Mouse (Mus musculus) forebrain, embryonic 11.5 days (tissue): ENCODE results near the gene Lysmd2. TPM values are rescaled to one million over a fixed set of nuclear protein-coding genes. Genes with fewer than 3 reads are reported as not detected.

Experiments
- ATAC-seq: fragments of 200-750 bp; cut with Nextera tagmentation; replicated peaks from 2 replicates; pipeline ENCODE4 v1.8.0; 2017; ENCODE audit warnings: moderate TSS enrichment; ENCODE audit not compliant: low FRiP score
- DNase-seq: peaks from one replicate; pipeline ENCODE4 v3.0.0-alpha.2; 2017; ENCODE audit warnings: low spot score
- H3K27ac ChIP-seq: fragments of 300-500 bp; sonication (generic); 2 replicates; pipeline ENCODE4 v1.5.1; 2014; ENCODE audit warnings: low read depth, low read length
- H3K27me3 ChIP-seq: fragments of 300-500 bp; sonication (generic); 2 replicates; pipeline ENCODE4 v1.6.1; 2014; ENCODE audit warnings: mild to moderate bottlenecking, low read length, mixed read lengths; ENCODE audit not compliant: control insufficient read depth, insufficient read depth
- H3K36me3 ChIP-seq: fragments of 300-500 bp; sonication (generic); 2 replicates; pipeline ENCODE4 v1.6.1; 2014; ENCODE audit warnings: mild to moderate bottlenecking, low read length, moderate library complexity, mixed read lengths; ENCODE audit not compliant: control insufficient read depth, insufficient read depth
- H3K4me1 ChIP-seq: fragments of 300-500 bp; sonication (generic); replicated peaks from 2 replicates; pipeline ENCODE4 v1.6.1; 2014; ENCODE audit warnings: low read length, mixed read lengths; ENCODE audit not compliant: control insufficient read depth, insufficient read depth
- H3K4me2 ChIP-seq: fragments of 300-500 bp; sonication (generic); 2 replicates; pipeline ENCODE4 v1.6.1; 2014; ENCODE audit warnings: low read depth, mild to moderate bottlenecking, low read length, moderate library complexity, mixed read lengths; ENCODE audit not compliant: severe bottlenecking
- H3K4me3 ChIP-seq: fragments of 300-500 bp; sonication (generic); 2 replicates; pipeline ENCODE4 v1.5.1; 2014; ENCODE audit warnings: low read depth, low read length
- H3K9ac ChIP-seq: fragments of 300-500 bp; sonication (generic); 2 replicates; pipeline ENCODE4 v1.6.1; 2014; ENCODE audit warnings: low read length
- H3K9me3 ChIP-seq: fragments of 300-500 bp; sonication (generic); 2 replicates; pipeline ENCODE4 v1.6.1; 2016; ENCODE audit warnings: low read length, mixed read lengths; ENCODE audit not compliant: control insufficient read depth
- WGBS: fragments of 180-500 bp; shearing (Covaris S2); extraction: QIAGEN DNeasy Blood & Tissue Kit; methylation state at CpG from one replicate; pipeline ENCODE4 v1.1.7; 2014; 5-methylcytosine and 5-hydroxymethylcytosine counted together
- polyA plus RNA-seq: library from polyadenylated mRNA; unstranded; fragments of >200 nt; fragmentation: Nextera tagmentation; extraction: Ambion mirVana; gene quantifications from 2 replicates; pipeline ENCODE4 v1.2.1, GENCODE M21; 2014

Gene Lysmd2
- polyA plus RNA-seq, 1 experiment from 2014 or later, result 13.0 TPM

- no peak overlapping the region for H3K27ac ChIP-seq
- no peak overlapping the region for H3K4me3 ChIP-seq
- no peaks in the 10 kb centered on the region for H3K9me3 ChIP-seq
- no peaks in the 10 kb centered on the region for H3K36me3 ChIP-seq
- H3K27me3 ChIP-seq, result no peaks in the 10 kb centered on the region
- no peak overlapping the region for H3K4me2 ChIP-seq
- ATAC-seq (no peak), DNase-seq (no peak)
- H3K9ac ChIP-seq, result no peak overlapping the region
- no peaks in the 10 kb centered on the region for H3K4me1 ChIP-seq
- 84% methylated on average over 4 of the region's 4 CpGs for WGBS
Measured at GRCm38 (mm10) chr9:75679629-75680028, 54.1 kb downstream of the Lysmd2 start.

GRCm38 (mm10) chr9:75680606-75681005, 55.1 kb downstream of the Lysmd2 start:
- Histone ChIP-seq H3K27ac (no peak overlapping the region), H3K9ac (no peak overlapping the region), H3K4me2 (no peak overlapping the region), H3K4me1 (no peaks in the 10 kb centered on the region), H3K36me3 (no peaks in the 10 kb centered on the region), H3K9me3 (no peaks in the 10 kb centered on the region), H3K27me3 (no peaks in the 10 kb centered on the region), H3K4me3 (no peak overlapping the region)
- ATAC-seq, result no peak
- DNase-seq, result no peak
- 89% methylated on average over 5 of the region's 5 CpGs for WGBS

GRCm38 (mm10) chr9:75683426-75684191, 58.1 kb downstream of the Lysmd2 start, which contains the start of gene Scg3:
TSS of gene Scg3 (minus strand) at chr9:75684056.
- peak within 1 kb of the TSS; percentile 52 for H3K4me3 ChIP-seq
- no peaks in the 10 kb centered on the region for H3K36me3 ChIP-seq
- no peaks in the 10 kb centered on the region for H3K9me3 ChIP-seq
- 5% methylated on average over 41 of the region's 42 CpGs for WGBS
- peak within 1 kb of the TSS; percentile 68 for H3K9ac ChIP-seq
- peak; percentile 94 for DNase-seq
- peak within 1 kb of the TSS; percentile 73 for H3K4me2 ChIP-seq
- ATAC-seq, result peak; percentile 100
- H3K27ac ChIP-seq, result peak within 1 kb of the TSS; percentile 53; the same call in 1 of the 2 replicates
- H3K4me1 ChIP-seq, result no peaks in the 10 kb centered on the region
- no peaks in the 10 kb centered on the region for H3K27me3 ChIP-seq

- no peak for DNase-seq
- no peaks in the 10 kb centered on the region for H3K4me1 ChIP-seq
- H3K9me3 ChIP-seq, result no peaks in the 10 kb centered on the region
- no peak overlapping the region for H3K27ac ChIP-seq
- H3K9ac ChIP-seq, result peak overlapping the region; percentile 68
- H3K36me3 ChIP-seq, result no peaks in the 10 kb centered on the region
- peak overlapping the region; percentile 52 for H3K4me3 ChIP-seq
- peak; percentile 0; the same call in 1 of the 2 replicates for ATAC-seq
- WGBS, result 65% methylated on average over 4 of the region's 4 CpGs
- peak overlapping the region; percentile 73 for H3K4me2 ChIP-seq
- H3K27me3 ChIP-seq, result no peaks in the 10 kb centered on the region
Measured at GRCm38 (mm10) chr9:75684292-75684691, 58.8 kb downstream of the Lysmd2 start.

- Histone ChIP-seq H3K27ac (no peak overlapping the region), H3K27me3 (no peaks in the 10 kb centered on the region), H3K4me2 (peak overlapping the region; percentile 73; the same call in 1 of the 2 replicates), H3K9me3 (no peaks in the 10 kb centered on the region), H3K4me3 (no peak overlapping the region), H3K36me3 (no peaks in the 10 kb centered on the region), H3K9ac (no peak overlapping the region), H3K4me1 (no peaks in the 10 kb centered on the region)
- WGBS, result 46% methylated on average over 3 of the region's 3 CpGs
- no peak for DNase-seq
- no peak for ATAC-seq
Measured at GRCm38 (mm10) chr9:75684772-75685171, 59.2 kb downstream of the Lysmd2 start.

Other genes with a start within 250 kb of the Lysmd2 start
- 179 and 181 TPM in 2 replicates for gene Mapk6, start 215.7 kb upstream of the Lysmd2 start, polyA plus RNA-seq
- gene Leo1, start 184.2 kb upstream of the Lysmd2 start, polyA plus RNA-seq, result 52.6 and 52.8 TPM in 2 replicates
- 101 and 104 TPM in 2 replicates for gene Tmod3, start 66.1 kb upstream of the Lysmd2 start, polyA plus RNA-seq
- 61.9 and 63.7 TPM in 2 replicates for gene Tmod2, start 14.4 kb upstream of the Lysmd2 start, polyA plus RNA-seq
- gene Scg3, start 58.3 kb downstream of the Lysmd2 start, polyA plus RNA-seq, result 41.4 and 42.8 TPM in 2 replicates
- 3.9 and 4.9 TPM in 2 replicates for gene Bmp5, start 149.6 kb downstream of the Lysmd2 start, polyA plus RNA-seq